Mouse (Mus musculus): ENCODE data around the gene Mtfmt. TPM values are rescaled to one million over a fixed set of nuclear protein-coding genes. Genes with fewer than 3 reads are reported as not detected.

Mtfmt gene
- polyA plus RNA-seq, 1 experiment from 2014 or later = 19.7 TPM

- DNase-seq (ENCODE audit: low spot score) (no peak), ATAC-seq (ENCODE audit: low FRiP score) (no peak)
- no peak overlapping the region for H3K4me3 ChIP-seq (ENCODE audit: low read depth, low read length)
- 75% methylated on average over 3 of the region's 3 CpGs for WGBS
- H3K4me1 ChIP-seq (replicated peaks; ENCODE audit: control insufficient read depth, insufficient read depth, low read length) = no peaks in the 10 kb centered on the region
- H3K27me3 ChIP-seq (ENCODE audit: control insufficient read depth, insufficient read depth, low read length) = no peaks in the 10 kb centered on the region
- H3K27ac ChIP-seq (ENCODE audit: low read depth, low read length) = no peak overlapping the region
- H3K36me3 ChIP-seq (ENCODE audit: control insufficient read depth, insufficient read depth, low read length) = no peaks in the 10 kb centered on the region
- H3K9ac ChIP-seq (ENCODE audit: low read depth, low read length) = no peak overlapping the region
- H3K4me2 ChIP-seq (replicated peaks; ENCODE audit: low read depth, low read length) = no peak overlapping the region
- no peaks in the 10 kb centered on the region for H3K9me3 ChIP-seq (ENCODE audit: control insufficient read depth, low read length)
These were observed 15.9 kb upstream of the Mtfmt start for GRCm38 (mm10) chr9:65419633-65420032.

- Histone ChIP-seq H3K27me3 (ENCODE audit: control insufficient read depth, insufficient read depth, low read length) (no peaks in the 10 kb centered on the region), H3K9ac (ENCODE audit: low read depth, low read length) (no peak within 1 kb of the TSS), H3K4me2 (replicated peaks; ENCODE audit: low read depth, low read length) (no peak within 1 kb of the TSS), H3K36me3 (ENCODE audit: control insufficient read depth, insufficient read depth, low read length) (no peaks in the 10 kb centered on the region), H3K4me3 (ENCODE audit: low read depth, low read length) (no peak within 1 kb of the TSS), H3K4me1 (replicated peaks; ENCODE audit: control insufficient read depth, insufficient read depth, low read length) (no peaks in the 10 kb centered on the region), H3K27ac (ENCODE audit: low read depth, low read length) (no peak within 1 kb of the TSS), H3K9me3 (ENCODE audit: control insufficient read depth, low read length) (no peaks in the 10 kb centered on the region)
- no peak for DNase-seq (ENCODE audit: low spot score)
- WGBS = 85% methylated on average over 11 of the region's 11 CpGs
- no peak for ATAC-seq (ENCODE audit: low FRiP score)
These were observed 12.7 kb upstream of the Mtfmt start, which contains the start of gene Slc51b for GRCm38 (mm10) chr9:65422760-65423501. Gene Slc51b (minus strand): TSS chr9:65422955.

- Histone ChIP-seq H3K9me3 (ENCODE audit: control insufficient read depth, low read length) (no peaks in the 10 kb centered on the region), H3K4me3 (ENCODE audit: low read depth, low read length) (no peak overlapping the region), H3K9ac (ENCODE audit: low read depth, low read length) (no peak overlapping the region), H3K36me3 (ENCODE audit: control insufficient read depth, insufficient read depth, low read length) (no peaks in the 10 kb centered on the region), H3K27ac (ENCODE audit: low read depth, low read length) (no peak overlapping the region), H3K4me1 (replicated peaks; ENCODE audit: control insufficient read depth, insufficient read depth, low read length) (no peaks in the 10 kb centered on the region), H3K4me2 (replicated peaks; ENCODE audit: low read depth, low read length) (no peak overlapping the region), H3K27me3 (ENCODE audit: control insufficient read depth, insufficient read depth, low read length) (no peaks in the 10 kb centered on the region)
- WGBS = 40% methylated on average over 3 of the region's 3 CpGs
- ATAC-seq (ENCODE audit: low FRiP score) (no peak), DNase-seq (ENCODE audit: low spot score) (no peak)
These were observed 11.2 kb upstream of the Mtfmt start for GRCm38 (mm10) chr9:65424393-65424792.

GRCm38 (mm10) chr9:65427511-65427910 is 8.1 kb upstream of the Mtfmt start:
- ATAC-seq (ENCODE audit: low FRiP score) (no peak), DNase-seq (ENCODE audit: low spot score) (no peak)
- H3K4me3 ChIP-seq (ENCODE audit: low read depth, low read length) = no peak overlapping the region
- WGBS = 74% methylated on average over 2 of the region's 2 CpGs
- no peak overlapping the region for H3K27ac ChIP-seq (ENCODE audit: low read depth, low read length)
- H3K9me3 ChIP-seq (ENCODE audit: control insufficient read depth, low read length) = no peaks in the 10 kb centered on the region
- H3K36me3 ChIP-seq (ENCODE audit: control insufficient read depth, insufficient read depth, low read length) = no peaks in the 10 kb centered on the region
- no peak overlapping the region for H3K4me2 ChIP-seq (replicated peaks; ENCODE audit: low read depth, low read length)
- H3K27me3 ChIP-seq (ENCODE audit: control insufficient read depth, insufficient read depth, low read length) = no peaks in the 10 kb centered on the region
- no peak overlapping the region for H3K9ac ChIP-seq (ENCODE audit: low read depth, low read length)
- no peaks in the 10 kb centered on the region for H3K4me1 ChIP-seq (replicated peaks; ENCODE audit: control insufficient read depth, insufficient read depth, low read length)

- ATAC-seq (ENCODE audit: low FRiP score) = no peak
- H3K4me2 ChIP-seq (replicated peaks; ENCODE audit: low read depth, low read length) = no peak overlapping the region
- 82% methylated on average over 5 of the region's 5 CpGs for WGBS
- H3K27me3 ChIP-seq (ENCODE audit: control insufficient read depth, insufficient read depth, low read length) = no peaks in the 10 kb centered on the region
- no peak overlapping the region for H3K9ac ChIP-seq (ENCODE audit: low read depth, low read length)
- no peaks in the 10 kb centered on the region for H3K36me3 ChIP-seq (ENCODE audit: control insufficient read depth, insufficient read depth, low read length)
- H3K9me3 ChIP-seq (ENCODE audit: control insufficient read depth, low read length) = no peaks in the 10 kb centered on the region
- H3K27ac ChIP-seq (ENCODE audit: low read depth, low read length) = no peak overlapping the region
- no peak for DNase-seq (ENCODE audit: low spot score)
- no peaks in the 10 kb centered on the region for H3K4me1 ChIP-seq (replicated peaks; ENCODE audit: control insufficient read depth, insufficient read depth, low read length)
- H3K4me3 ChIP-seq (ENCODE audit: low read depth, low read length) = no peak overlapping the region
These were observed 7.6 kb upstream of the Mtfmt start for GRCm38 (mm10) chr9:65428003-65428402.

- ATAC-seq (ENCODE audit: low FRiP score) = no peak
- H3K27ac ChIP-seq (ENCODE audit: low read depth, low read length) = no peak overlapping the region
These were observed 5.2 kb upstream of the Mtfmt start for GRCm38 (mm10) chr9:65430401-65430800.

GRCm38 (mm10) chr9:65430921-65431320 is 4.7 kb upstream of the Mtfmt start:
- H3K9me3 ChIP-seq (ENCODE audit: control insufficient read depth, low read length) = no peaks in the 10 kb centered on the region
- no peak overlapping the region for H3K27ac ChIP-seq (ENCODE audit: low read depth, low read length)
- H3K4me2 ChIP-seq (replicated peaks; ENCODE audit: low read depth, low read length) = no peak overlapping the region
- H3K9ac ChIP-seq (ENCODE audit: low read depth, low read length) = no peak overlapping the region
- no peaks in the 10 kb centered on the region for H3K4me1 ChIP-seq (replicated peaks; ENCODE audit: control insufficient read depth, insufficient read depth, low read length)
- no peak for DNase-seq (ENCODE audit: low spot score)
- H3K36me3 ChIP-seq (ENCODE audit: control insufficient read depth, insufficient read depth, low read length) = no peaks in the 10 kb centered on the region
- H3K27me3 ChIP-seq (ENCODE audit: control insufficient read depth, insufficient read depth, low read length) = no peaks in the 10 kb centered on the region
- 90% methylated on average over 5 of the region's 5 CpGs for WGBS
- H3K4me3 ChIP-seq (ENCODE audit: low read depth, low read length) = no peak overlapping the region
- ATAC-seq (ENCODE audit: low FRiP score) = no peak

More at GRCm38 (mm10) chr9:65430401-65430800, 5.2 kb upstream of the Mtfmt start:
- DNase-seq (ENCODE audit: low spot score) = no peak
- no peak overlapping the region for H3K4me3 ChIP-seq (ENCODE audit: low read depth, low read length)
- H3K4me2 ChIP-seq (replicated peaks; ENCODE audit: low read depth, low read length) = no peak overlapping the region
- H3K27me3 ChIP-seq (ENCODE audit: control insufficient read depth, insufficient read depth, low read length) = no peaks in the 10 kb centered on the region
- H3K9me3 ChIP-seq (ENCODE audit: control insufficient read depth, low read length) = no peaks in the 10 kb centered on the region
- no peak overlapping the region for H3K9ac ChIP-seq (ENCODE audit: low read depth, low read length)
- no peaks in the 10 kb centered on the region for H3K36me3 ChIP-seq (ENCODE audit: control insufficient read depth, insufficient read depth, low read length)
- no peaks in the 10 kb centered on the region for H3K4me1 ChIP-seq (replicated peaks; ENCODE audit: control insufficient read depth, insufficient read depth, low read length)

- WGBS = 3% methylated on average over 3 of the region's 3 CpGs
- peak; percentile 89 for DNase-seq (ENCODE audit: low spot score)
- Histone ChIP-seq H3K36me3 (ENCODE audit: control insufficient read depth, insufficient read depth, low read length) (no peaks in the 10 kb centered on the region), H3K27me3 (ENCODE audit: control insufficient read depth, insufficient read depth, low read length) (no peaks in the 10 kb centered on the region), H3K27ac (ENCODE audit: low read depth, low read length) (no peak overlapping the region), H3K9ac (ENCODE audit: low read depth, low read length) (no peak overlapping the region), H3K4me2 (replicated peaks; ENCODE audit: low read depth, low read length) (no peak overlapping the region), H3K4me1 (replicated peaks; ENCODE audit: control insufficient read depth, insufficient read depth, low read length) (0 out of 2 replicates have a peak, but pooled peaks cover 2% of the 10 kb centered on the region), H3K4me3 (ENCODE audit: low read depth, low read length) (no peak overlapping the region), H3K9me3 (ENCODE audit: control insufficient read depth, low read length) (no peaks in the 10 kb centered on the region)
- peak; percentile 51; the same call in 1 of the 2 replicates for ATAC-seq (ENCODE audit: low FRiP score)
These were observed 3.3 kb upstream of the Mtfmt start for GRCm38 (mm10) chr9:65432236-65432635.

- Histone ChIP-seq H3K4me2 (replicated peaks; ENCODE audit: low read depth, low read length) (no peak overlapping the region), H3K9ac (ENCODE audit: low read depth, low read length) (no peak overlapping the region), H3K27ac (ENCODE audit: low read depth, low read length) (no peak overlapping the region), H3K27me3 (ENCODE audit: control insufficient read depth, insufficient read depth, low read length) (no peaks in the 10 kb centered on the region), H3K4me1 (replicated peaks; ENCODE audit: control insufficient read depth, insufficient read depth, low read length) (0 out of 2 replicates have a peak, but pooled peaks cover 2% of the 10 kb centered on the region), H3K4me3 (ENCODE audit: low read depth, low read length) (no peak overlapping the region), H3K36me3 (ENCODE audit: control insufficient read depth, insufficient read depth, low read length) (no peaks in the 10 kb centered on the region), H3K9me3 (ENCODE audit: control insufficient read depth, low read length) (no peaks in the 10 kb centered on the region)
- 62% methylated on average over 5 of the region's 5 CpGs for WGBS
- peak; percentile 53 for DNase-seq (ENCODE audit: low spot score)
- no peak for ATAC-seq (ENCODE audit: low FRiP score)
These were observed 1.4 kb upstream of the Mtfmt start for GRCm38 (mm10) chr9:65434140-65434539.

Data from hindbrain, embryonic 11.5 days (tissue).